Mouse (Mus musculus) embryonic stem cell, embryonic (primary cell): Measurements from ENCODE around the gene Slc12a6.

Experiments
- CTCF ChIA-PET, 4 experiments: fragments of 300-600 bp in 2 of 4; fragments of 350-600 bp in 2 of 4; sonication (Branson Sonifier 250); formaldehyde crosslinking; loops; one replicate each; lab custom pipeline; 2022; ENCODE audit warnings: inconsistent platforms in 2 of 4; lab: Charles Lee
- POLR2A ChIA-PET, 4 experiments: fragments of 300-600 bp in 2 of 4; fragments of 350-600 bp in 2 of 4; sonication (Branson Sonifier 250); formaldehyde crosslinking; loops; one replicate each; lab custom pipeline; 2022; ENCODE audit warnings: antibody characterized with exemption in 4 of 4, inconsistent platforms in 1 of 4; lab: Charles Lee

The Slc12a6 gene

DNA sequence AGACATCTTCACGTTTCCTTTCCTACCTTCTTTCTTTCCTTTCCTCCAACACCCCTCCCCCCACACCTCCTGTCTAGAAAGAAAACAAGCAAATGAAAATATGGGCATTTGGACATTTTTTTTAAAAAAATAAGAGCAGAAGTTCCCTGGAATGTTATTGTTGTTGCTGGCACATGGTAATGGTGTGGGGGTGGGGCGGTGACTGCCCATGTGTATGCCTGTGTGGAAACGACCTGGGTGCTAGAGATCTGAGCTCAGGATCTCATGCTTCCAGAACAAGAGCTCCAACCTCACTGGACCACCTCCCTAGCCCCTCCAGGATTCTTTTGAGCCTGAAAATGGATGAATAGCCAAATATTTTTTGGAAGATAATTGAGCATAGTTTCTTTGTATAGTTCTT lies 75.5 kb downstream of the Slc12a6 start:
- POLR2A ChIA-PET, result interaction anchor here in 1 of 4 experiments (1.1 to 1.2 kb wide), 2 partner anchors 10 to 27 kb away, joined by 3 to 4 read pairs; partner anchors contain the start of gene Emc4
- CTCF ChIA-PET, result interaction anchor here in 1 of 4 experiments (0.5 kb wide), 1 partner anchor 37 kb away, joined by 10 read pairs; no protein-coding TSS in a partner anchor

DNA sequence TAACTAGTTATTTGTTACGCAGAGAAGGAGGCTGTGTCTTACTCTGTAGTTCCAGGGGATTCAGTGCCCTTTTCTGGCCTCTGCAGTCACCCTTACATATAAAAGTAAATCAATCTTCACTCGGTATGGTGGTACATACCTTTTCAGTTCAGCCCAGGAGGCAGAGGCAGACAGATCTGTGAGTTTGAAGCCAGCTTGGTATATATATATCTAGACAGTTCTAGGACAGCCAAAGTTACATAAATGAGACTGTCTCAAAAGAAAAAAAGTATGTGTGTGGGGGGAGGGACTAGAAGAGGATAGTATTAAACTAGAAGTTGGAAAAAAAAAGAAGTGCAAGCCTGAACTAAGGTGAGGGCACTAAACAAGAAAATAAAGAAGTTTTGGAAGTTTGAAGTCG lies 82.6 kb downstream of the Slc12a6 start:
- POLR2A ChIA-PET, result interaction anchor here in 2 of 4 experiments (0.6 to 0.9 kb wide), 2 partner anchors 13 to 19 kb away, joined by 3 read pairs; partner anchors contain the start of gene Emc4 (in 1 of the 2)
- CTCF ChIA-PET, result no interaction called here

DNA sequence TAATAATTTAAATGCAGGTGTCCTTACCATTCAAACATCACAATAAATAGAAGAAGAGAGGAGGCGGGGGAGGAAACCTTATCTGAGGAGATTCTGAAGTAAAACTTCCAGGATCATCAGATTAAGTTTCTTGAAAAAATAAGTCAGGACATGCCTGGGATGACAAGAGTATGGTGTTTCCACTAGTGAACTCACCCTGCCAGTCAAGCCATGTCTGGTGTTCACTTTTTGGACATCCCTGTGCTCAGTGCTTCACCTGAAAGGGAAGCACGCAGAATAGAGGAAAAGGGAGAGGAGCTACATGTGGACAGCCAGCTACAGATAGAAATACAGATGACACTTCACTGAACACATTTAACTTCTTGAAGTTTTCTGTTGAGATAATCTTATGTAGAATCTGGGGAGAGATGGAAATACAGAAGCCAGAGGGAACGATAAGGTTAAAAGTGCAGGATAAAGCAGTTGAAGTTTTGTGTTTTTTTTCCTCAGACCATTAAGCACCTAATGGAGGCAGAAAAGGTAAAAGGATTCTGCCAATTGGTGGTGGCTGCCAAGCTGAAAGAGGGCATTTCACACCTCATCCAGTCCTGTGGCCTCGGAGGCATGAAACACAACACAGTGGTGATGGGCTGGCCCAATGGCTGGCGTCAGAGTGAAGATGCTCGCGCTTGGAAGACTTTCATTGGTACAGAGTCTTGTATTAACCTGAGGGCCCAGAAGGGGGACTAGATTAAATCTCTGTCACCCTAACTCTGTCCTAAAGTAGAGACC lies 88.2 kb downstream of the Slc12a6 start:
- ChIA-PET CTCF (no interaction called here), POLR2A (interaction anchor here in 3 of 4 experiments (0.6 to 3.1 kb wide), 6 partner anchors 14 to 25 kb away, joined by 3 to 15 read pairs (median 3); partner anchors contain the start of genes Emc4 (in 2 of the 3) and Katnbl1 (in 1 of the 3))

DNA sequence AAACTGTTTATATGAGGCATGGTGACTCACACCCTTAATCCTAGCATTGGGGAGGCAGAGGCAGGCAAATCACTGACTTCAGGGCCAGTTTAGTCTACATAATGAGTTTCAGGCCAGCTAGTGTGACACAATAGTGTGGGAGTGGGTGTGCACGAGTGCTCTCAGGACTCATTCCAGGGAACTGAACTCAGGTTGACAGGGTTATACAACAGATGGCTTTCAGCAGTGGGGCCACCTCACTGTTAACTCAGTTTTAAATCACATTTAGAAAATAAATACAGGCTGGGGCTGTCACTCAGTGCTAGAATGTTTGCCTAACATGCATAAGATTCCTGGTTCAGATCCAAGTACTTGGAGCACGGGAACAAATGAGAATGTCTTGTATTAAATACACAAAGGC lies 94.0 kb downstream of the Slc12a6 start:
- ChIA-PET POLR2A (interaction anchor here in 3 of 4 experiments (0.7 to 3.0 kb wide), 5 partner anchors 8 to 94 kb away, joined by 3 to 30 read pairs (median 6); partner anchors contain the start of genes Emc4 (in 2 of the 3), Gm21985 (in 1 of the 3) and Slc12a6 (in 1 of the 3)), CTCF (no interaction called here)

DNA sequence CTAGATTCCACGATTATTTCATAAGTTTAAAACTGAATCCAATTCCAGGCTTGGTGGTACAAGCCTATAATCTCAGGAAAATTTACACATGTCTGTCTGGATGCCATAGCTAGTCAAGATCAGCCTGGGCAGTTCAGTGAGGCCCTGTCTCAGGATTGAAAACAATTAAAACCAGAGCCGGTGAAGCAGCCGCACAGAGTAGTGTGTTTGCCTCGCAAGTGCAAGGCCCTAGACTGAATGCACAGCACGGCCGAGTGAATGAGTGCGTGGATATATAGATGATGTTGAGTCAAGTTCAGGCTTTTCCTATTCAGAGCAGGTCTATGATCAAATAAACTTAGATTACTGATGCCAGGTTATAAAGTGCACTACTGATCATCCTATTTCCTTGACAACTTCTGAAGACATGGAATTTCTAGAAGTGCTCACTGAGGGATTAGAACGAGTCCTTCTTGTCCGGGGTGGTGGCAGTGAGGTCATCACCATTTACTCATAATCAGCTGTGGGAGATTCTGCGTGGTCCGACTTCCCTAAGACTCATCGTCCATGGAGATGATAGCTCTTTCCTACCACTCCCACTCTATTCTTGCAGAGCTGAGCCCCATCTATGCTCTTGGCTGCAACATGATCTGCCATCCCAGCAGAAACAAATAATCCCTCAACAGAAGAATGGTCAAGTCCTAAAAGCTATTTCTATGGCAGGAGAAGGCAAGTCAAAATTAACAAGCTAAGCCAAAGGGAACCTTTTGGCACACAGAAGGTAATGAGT lies 94.6 kb downstream of the Slc12a6 start:
- ChIA-PET POLR2A (interaction anchor here in 2 of 4 experiments (0.9 to 3.0 kb wide), 10 partner anchors 8 to 95 kb away, joined by 3 to 30 read pairs (median 3); partner anchors contain the start of genes Emc7 (in 2 of the 2), Katnbl1 (in 2 of the 2) and Emc4 (in 1 of the 2)), CTCF (no interaction called here)

DNA sequence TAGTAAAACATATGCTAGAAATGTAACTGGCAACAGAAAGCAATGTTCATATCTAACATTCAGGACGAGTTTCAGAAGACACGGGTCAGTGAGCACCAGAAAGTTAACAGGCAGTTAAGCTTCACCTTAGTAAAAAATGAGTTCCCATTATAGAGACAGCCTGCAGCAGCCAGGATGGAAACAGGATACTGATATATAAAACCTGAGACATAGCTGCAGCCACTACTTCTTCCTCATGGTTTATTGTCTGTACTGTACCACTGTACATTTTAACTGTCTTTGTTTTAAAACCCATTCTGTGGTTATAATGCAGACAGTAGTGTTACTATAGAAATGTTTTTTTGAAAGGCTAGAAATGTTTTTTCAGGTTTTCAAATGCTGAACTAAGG lies 95.2 kb downstream of the Slc12a6 start:
- CTCF ChIA-PET, result no interaction called here
- POLR2A ChIA-PET, result interaction anchor here (0.6 to 1.7 kb wide), 12 partner anchors 9 to 137 kb away, joined by 3 to 9 read pairs (median 3); partner anchors contain the start of genes Emc7 (in 2 of the 4) and Katnbl1 (in 2 of the 4)

DNA sequence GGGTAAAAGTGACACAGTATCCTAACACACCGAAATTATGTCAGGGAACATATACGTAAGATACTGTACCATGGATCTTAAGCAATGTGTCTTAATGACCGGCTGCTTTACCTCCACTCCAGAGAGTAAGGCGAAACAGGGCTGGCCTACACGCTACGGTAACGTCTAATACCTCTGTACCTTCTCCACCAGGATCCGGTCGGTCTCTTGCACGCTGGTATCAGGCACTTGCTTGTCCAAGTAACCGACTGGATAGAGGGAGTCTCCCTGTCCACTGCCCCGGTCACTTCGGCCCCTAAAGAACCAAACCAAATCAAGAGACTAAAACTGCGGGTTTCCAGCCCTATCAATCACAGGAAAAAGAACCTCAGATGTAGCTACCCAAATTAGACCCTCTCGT lies 101.6 kb downstream of the Slc12a6 start:
- POLR2A ChIA-PET, result interaction anchor here (0.6 to 4.1 kb wide), 85 partner anchors 8 to 1669 kb away, joined by 3 to 135 read pairs (median 4); partner anchors contain the start of genes Katnbl1 (in 4 of the 4), Emc7 (in 3 of the 4), Gm21985 (in 3 of the 4) and Slc12a6 (in 3 of the 4)

DNA sequence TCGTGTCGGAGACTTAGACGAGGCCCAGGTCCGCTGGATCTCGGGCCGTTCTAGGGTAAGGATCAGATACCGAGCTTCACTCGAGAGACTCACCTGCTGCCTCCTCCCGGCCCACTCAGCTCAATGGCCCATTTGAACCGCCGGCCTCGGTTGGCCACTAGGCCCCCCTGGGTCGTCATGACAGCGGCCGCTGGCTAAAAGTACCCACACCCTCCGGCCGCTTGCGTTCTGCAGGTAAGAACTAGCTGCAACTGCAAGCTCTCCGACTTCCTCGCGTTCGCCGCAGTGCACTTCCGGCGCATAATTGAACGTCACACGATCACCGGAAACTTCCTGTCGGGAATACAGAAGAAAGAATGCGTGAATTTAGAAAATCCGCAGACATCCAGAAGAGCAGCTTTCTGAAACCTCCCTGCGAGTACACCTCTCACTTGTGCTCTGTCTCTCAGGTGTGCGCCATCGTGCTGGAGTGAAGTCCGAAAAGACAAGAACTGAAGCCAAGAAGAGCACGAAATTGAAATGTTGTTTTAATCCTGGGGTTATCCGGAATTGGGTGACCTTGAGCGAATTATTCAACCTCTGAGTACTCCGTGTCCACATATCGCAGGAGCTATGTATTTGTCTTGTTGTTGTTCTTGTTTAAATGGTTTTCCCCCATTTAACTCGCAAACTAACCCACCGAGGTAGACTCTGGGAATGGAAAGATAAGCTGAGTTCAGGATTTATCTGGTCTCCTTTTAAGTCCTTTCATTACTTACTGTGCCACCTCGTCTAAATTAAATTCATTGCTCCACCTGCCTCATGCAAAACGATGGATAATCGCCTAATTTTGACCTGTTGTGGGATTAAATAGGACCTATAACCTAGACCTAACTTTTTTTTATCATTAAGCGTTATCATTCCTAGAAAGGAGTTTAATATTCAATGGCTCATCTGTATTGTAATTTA lies 102.4 kb downstream of the Slc12a6 start, which contains the start of gene Emc4:
TSS of gene Emc4 (minus strand) at position 302 of the 948 bp plus-strand sequence.
- POLR2A ChIA-PET, result interaction anchor here (0.5 to 4.1 kb wide), 96 partner anchors 8 to 1668 kb away, joined by 3 to 135 read pairs (median 4); partner anchors contain the start of genes Emc7 (in 4 of the 4), Katnbl1 (in 4 of the 4), Gm21985 (in 3 of the 4) and Slc12a6 (in 3 of the 4)
- CTCF ChIA-PET, result interaction anchor here (0.5 to 1.7 kb wide), 5 partner anchors 10 to 128 kb away, joined by 3 to 18 read pairs (median 11); partner anchors contain the start of gene Katnbl1 (in 3 of the 4)

More for the DNA sequence above, 101.6 kb downstream of the Slc12a6 start:
- CTCF ChIA-PET, result interaction anchor here in 3 of 4 experiments (1.5 to 1.7 kb wide), 3 partner anchors 12 kb away, joined by 11 to 18 read pairs (median 11); partner anchors contain the start of gene Katnbl1 (in 3 of the 3)

DNA sequence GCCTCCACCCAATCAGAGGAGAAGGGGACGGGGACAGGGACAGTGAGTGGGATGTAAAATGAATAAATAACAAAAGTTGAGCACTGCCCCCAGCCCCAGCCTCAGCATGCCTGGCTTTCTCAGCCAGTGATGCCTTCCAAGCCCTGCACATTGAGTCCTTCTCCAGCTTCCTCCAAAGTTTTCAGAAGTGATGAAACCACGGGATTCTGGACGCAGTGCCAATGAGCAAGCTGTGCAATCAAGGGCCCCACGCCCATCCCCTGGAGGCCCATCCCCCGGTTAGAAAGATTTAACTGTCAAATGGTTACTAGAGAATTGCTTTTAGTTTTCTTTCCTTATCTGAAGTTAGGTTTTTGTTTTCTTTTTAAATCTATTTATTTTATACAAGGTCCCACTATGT lies 104.3 kb downstream of the Slc12a6 start:
- ChIA-PET POLR2A (interaction anchor here in 3 of 4 experiments (1.2 to 4.1 kb wide), 7 partner anchors 9 to 85 kb away, joined by 3 to 135 read pairs (median 4); partner anchors contain the start of genes Katnbl1 (in 3 of the 3) and Emc7 (in 1 of the 3)), CTCF (interaction anchor here in 2 of 4 experiments (0.5 to 1.0 kb wide), 2 partner anchors 8 to 9 kb away, joined by 3 read pairs; partner anchors contain the start of gene Katnbl1 (in 1 of the 2))

DNA sequence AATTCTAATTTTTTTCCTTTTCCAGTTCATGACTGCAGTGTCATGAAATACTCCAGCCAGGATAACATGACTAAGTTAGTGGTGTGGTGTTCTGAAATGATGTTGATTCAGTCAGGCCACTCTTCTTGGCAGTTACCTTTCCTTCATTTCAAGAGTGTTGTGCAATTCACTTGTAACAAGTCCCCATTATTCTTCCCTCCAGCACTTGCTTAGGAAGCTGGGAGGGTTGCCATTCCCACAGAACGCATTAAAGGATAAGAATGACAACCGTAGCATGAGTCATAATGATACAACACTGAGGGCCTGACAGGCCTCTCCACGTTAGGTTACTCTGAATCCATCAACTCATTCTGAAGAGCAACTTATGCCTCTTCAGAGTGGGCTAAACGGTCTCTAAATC lies 107.5 kb downstream of the Slc12a6 start:
- POLR2A ChIA-PET, result interaction anchor here in 1 of 4 experiments (1.0 kb wide), 1 partner anchor 12 kb away, joined by 3 read pairs; no protein-coding TSS in a partner anchor
- CTCF ChIA-PET, result no interaction called here

DNA sequence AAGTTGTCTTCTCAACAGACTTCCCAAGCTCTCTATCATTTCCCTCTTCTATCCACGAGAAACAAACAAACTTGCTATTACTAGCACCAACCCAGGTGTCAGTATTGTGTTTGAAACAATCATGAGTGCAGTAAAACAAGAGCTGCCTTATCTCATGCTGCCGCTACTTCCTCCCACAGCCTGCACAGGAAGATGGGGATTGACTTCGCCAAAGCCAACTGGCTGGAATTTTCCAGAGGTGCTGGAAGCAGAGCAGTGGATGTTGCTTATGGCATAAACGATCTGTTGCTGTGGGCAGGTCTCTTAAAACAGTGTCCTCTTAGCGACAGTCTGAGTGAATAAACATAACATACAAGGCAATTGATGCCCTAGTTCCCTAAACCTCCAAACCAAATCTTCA lies 109.0 kb downstream of the Slc12a6 start:
- ChIA-PET CTCF (no interaction called here), POLR2A (interaction anchor here in 1 of 4 experiments (1.4 kb wide), 1 partner anchor 109 kb away, joined by 6 read pairs; the partner anchor contains the start of genes Gm21985 and Slc12a6)

DNA sequence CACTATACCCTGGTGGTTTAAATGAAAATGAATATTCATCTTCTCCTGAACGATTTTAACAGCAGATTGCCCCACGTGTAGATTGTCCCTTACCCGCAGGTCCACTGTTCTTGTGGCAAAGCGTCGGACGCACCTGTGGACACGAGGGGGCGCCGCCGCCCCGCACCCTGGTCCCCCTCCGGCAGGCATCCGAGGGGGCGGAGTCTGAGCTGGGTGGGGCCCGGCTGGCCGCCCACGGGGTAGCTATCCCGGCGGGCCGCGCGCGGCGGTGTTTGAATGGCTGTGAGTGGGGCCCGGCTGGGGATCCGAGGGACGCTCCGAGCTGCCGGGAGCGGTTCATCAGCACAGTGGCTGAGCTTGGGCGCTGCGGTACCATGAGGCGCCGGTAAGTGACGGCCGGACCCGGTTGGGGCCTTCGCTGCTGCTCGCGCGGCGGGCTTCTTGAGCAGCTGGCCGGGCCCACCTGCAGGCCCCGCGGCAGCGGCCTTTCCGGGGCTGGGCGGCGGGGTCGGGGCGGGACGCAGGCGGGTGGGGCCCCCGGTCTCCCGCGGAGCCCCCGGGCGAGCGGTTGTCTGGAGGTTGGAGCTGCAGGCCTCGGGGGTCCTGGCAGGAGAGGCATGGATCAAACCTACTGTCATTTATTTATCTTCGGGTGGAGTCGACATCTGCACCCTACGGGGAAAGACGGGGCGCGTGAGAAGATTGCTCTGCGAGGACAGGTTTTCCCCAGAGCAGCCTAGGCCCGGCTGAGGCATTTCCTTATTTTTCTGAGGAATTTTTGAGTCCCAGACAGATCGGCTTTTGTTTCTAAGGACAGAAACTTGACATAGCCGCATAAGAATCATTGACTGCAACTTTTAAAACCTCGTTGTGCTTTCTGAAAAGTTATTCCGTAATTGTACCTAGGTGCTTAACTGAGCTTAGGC lies 113.6 kb downstream of the Slc12a6 start, which contains the start of gene Katnbl1:
TSS of gene Katnbl1 (plus strand) at position 239 of the 926 bp plus-strand sequence.
- ChIA-PET POLR2A (interaction anchor here (0.5 to 7.5 kb wide), 76 partner anchors 8 to 1470 kb away, joined by 3 to 135 read pairs (median 4); partner anchors contain the start of genes Emc4 (in 4 of the 4), Emc7 (in 3 of the 4), Slc12a6 (in 3 of the 4) and Gm21985 (in 2 of the 4)), CTCF (interaction anchor here (0.5 to 2.1 kb wide), 38 partner anchors 8 to 386 kb away, joined by 3 to 18 read pairs (median 4); partner anchors contain the start of genes Emc4 (in 3 of the 4), Emc7 (in 2 of the 4), Gm21985 (in 1 of the 4) and Lpcat4 (in 1 of the 4))

DNA sequence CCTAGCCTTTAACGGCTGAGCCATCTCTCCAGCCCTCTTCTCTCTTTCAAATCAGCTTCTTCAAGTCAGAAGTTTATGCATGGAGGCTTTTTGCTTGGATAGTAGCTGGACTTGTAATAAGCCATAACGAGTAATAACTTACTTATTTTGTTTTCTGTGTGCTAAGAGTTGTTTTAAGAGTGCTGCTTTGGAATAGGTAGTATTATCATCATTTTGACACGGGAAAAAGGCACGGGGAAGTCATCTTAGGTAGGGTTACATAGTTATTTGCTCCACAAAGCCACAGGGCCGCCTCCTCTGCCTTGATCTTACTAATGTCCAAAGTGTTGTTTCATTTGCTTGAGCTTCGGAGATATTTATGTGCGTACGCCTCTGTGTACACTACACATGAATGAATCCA lies 114.5 kb downstream of the Slc12a6 start:
- CTCF ChIA-PET, result interaction anchor here in 3 of 4 experiments (1.3 to 2.1 kb wide), 5 partner anchors 8 to 119 kb away, joined by 3 to 11 read pairs (median 5); partner anchors contain the start of gene Emc4 (in 1 of the 3)

DNA sequence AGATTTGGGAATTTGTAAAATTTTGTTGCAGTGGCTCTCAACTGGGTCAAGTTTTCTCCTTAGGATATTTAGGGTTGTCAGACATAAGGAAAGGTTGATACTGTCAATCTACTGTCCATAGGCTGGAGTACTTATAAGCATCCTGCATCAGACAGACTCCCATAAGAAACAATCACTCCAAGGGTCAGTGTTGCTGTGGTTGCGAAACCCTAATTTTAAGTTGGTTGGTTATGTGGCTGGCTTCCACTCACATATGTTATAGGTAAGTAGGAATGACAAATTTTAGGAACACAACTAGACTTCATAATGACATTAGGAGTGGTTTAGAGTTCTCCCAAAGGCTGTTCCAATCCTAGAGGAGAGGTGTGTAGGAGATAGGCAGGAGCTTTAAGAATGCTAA lies 115.6 kb downstream of the Slc12a6 start:
- POLR2A ChIA-PET, result interaction anchor here in 2 of 4 experiments (1.8 to 7.5 kb wide), 7 partner anchors 9 to 74 kb away, joined by 3 to 135 read pairs (median 50); partner anchors contain the start of genes Emc4 (in 2 of the 2) and Emc7 (in 1 of the 2)

More for the DNA sequence above, 114.5 kb downstream of the Slc12a6 start:
- POLR2A ChIA-PET, result interaction anchor here (0.7 to 7.5 kb wide), 36 partner anchors 9 to 1692 kb away, joined by 3 to 135 read pairs (median 7); partner anchors contain the start of genes Emc4 (in 4 of the 4), Emc7 (in 3 of the 4), Gm21985 (in 2 of the 4) and Nop10 (in 2 of the 4)

More for the DNA sequence above, 115.6 kb downstream of the Slc12a6 start:
- CTCF ChIA-PET, result no interaction called here
